ENCODE assay signal across 14 mouse cellular contexts in the genomic region with DNA sequence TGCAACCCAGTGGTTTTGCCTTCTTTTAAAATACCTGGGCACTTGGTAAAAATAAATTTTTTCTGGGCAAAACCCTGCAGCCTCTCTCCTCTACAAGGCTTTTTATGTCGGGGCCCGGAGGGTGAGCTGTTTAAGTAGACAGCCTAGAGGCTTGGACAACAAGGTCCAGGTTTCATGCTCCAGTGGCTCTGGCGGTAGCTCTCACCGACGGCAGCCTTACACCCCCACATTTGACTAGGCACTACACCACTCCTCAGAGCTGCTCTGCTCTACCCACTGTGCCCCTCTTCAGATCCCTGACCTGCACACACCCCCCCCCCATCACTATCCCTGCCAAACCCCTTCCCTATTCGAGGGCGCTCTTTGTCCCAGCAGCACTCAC.
DNase-seq lines count a peak whose midpoint lies in the region; ATAC-seq lines count a peak whose summit lies in the region.
"Had no signal": no experiment of that assay in that cellular context is flagged by ENCODE, and none has a peak within 500 bp of the region (broad histone marks: within the 10 kb centered on the region; RNA-seq: fewer than 3 reads in every experiment).

No protein-coding gene starts in this region.

- H3K9me3 ChIP-seq in hindbrain, embryonic 15.5 days: no peaks in the 10 kb centered on the region
- no peaks in the 10 kb centered on the region for H3K9me3 ChIP-seq in hindbrain, embryonic 10.5 days
- H3K9me3 ChIP-seq in kidney, embryonic 16.5 days (ENCODE audit: low read length): no peaks in the 10 kb centered on the region
- H3K9me3 ChIP-seq in neural tube, embryonic 15.5 days (replicated peaks): no peaks in the 10 kb centered on the region
- H3K9me3 ChIP-seq: embryonic facial prominence, embryonic 13.5 days; forebrain, embryonic 12.5 days; heart, embryonic 13.5 days had no signal

- H3K27ac ChIP-seq in hindbrain, embryonic 15.5 days (replicated peaks): peak overlapping the region; percentile 11; the same call in 1 of the 2 replicates
- H3K27ac ChIP-seq in hindbrain, embryonic 10.5 days: no peak overlapping the region
- no peak overlapping the region for H3K27ac ChIP-seq in kidney, embryonic 16.5 days (ENCODE audit: low read length)
- H3K27ac ChIP-seq in neural tube, embryonic 15.5 days (replicated peaks): 0 out of 2 replicates have a peak overlapping the region, but pooled peaks have one; percentile 28
- H3K27ac ChIP-seq: embryonic facial prominence, embryonic 13.5 days; forebrain, embryonic 12.5 days; gastrocnemius, adult 2 months; heart, embryonic 13.5 days had no signal

- 50% methylated on average over 7 of the region's 7 CpGs for whole genome bisulfite sequencing in hindbrain, embryonic 15.5 days
- 53% methylated on average over 7 of the region's 7 CpGs for WGBS in hindbrain, embryonic 10.5 days
- 53% methylated on average over 7 of the region's 7 CpGs for WGBS in kidney, embryonic 16.5 days
- 53% methylated on average over 7 of the region's 7 CpGs for WGBS in neural tube, embryonic 15.5 days

- H3K4me3 ChIP-seq in hindbrain, embryonic 15.5 days: no peak overlapping the region
- no peak overlapping the region for H3K4me3 ChIP-seq in hindbrain, embryonic 10.5 days
- no peak overlapping the region for H3K4me3 ChIP-seq in kidney, embryonic 16.5 days (ENCODE audit: low read length)
- no peak overlapping the region for H3K4me3 ChIP-seq in neural tube, embryonic 15.5 days (replicated peaks)
- H3K4me3 ChIP-seq: embryonic facial prominence, embryonic 13.5 days; forebrain, embryonic 12.5 days; gastrocnemius, adult 2 months; heart, embryonic 13.5 days had no signal

- no peak for ATAC-seq in hindbrain, embryonic 15.5 days (ENCODE audit: low FRiP score, low read depth)
- peak; percentile 43; the same call in 1 of the 2 replicates for ATAC-seq in kidney, embryonic 16.5 days (ENCODE audit: low FRiP score, low TSS enrichment)
- no peak for ATAC-seq in neural tube, embryonic 15.5 days (ENCODE audit: low FRiP score)
- ATAC-seq: inflammation-experienced regulatory T-cells, adult 6 months had no signal

- H3K9ac ChIP-seq in hindbrain, embryonic 15.5 days: no peak overlapping the region
- H3K9ac ChIP-seq in kidney, embryonic 16.5 days (replicated peaks; ENCODE audit: low read length): no peak overlapping the region
- no peak overlapping the region for H3K9ac ChIP-seq in neural tube, embryonic 15.5 days (replicated peaks)
- H3K9ac ChIP-seq: embryonic facial prominence, embryonic 13.5 days; forebrain, embryonic 12.5 days; heart, embryonic 13.5 days had no signal

- H3K27me3 ChIP-seq in hindbrain, embryonic 15.5 days: no peaks in the 10 kb centered on the region
- peaks cover 12% of the 10 kb centered on the region; the same call in 1 of the 2 replicates for H3K27me3 ChIP-seq in hindbrain, embryonic 10.5 days (ENCODE audit: insufficient read depth, poor library complexity, severe bottlenecking)
- H3K27me3 ChIP-seq in kidney, embryonic 16.5 days (ENCODE audit: insufficient read depth, low read length): no peaks in the 10 kb centered on the region
- no peaks in the 10 kb centered on the region for H3K27me3 ChIP-seq in neural tube, embryonic 15.5 days (replicated peaks)
- H3K27me3 ChIP-seq: embryonic facial prominence, embryonic 13.5 days had no signal

- no peak for DNase-seq in hindbrain, embryonic 10.5 days (ENCODE audit: low spot score)
- no peak for DNase-seq in kidney, adult 11 months
- DNase-seq in neural tube, embryonic 10.5 days (ENCODE audit: extremely low spot score, low spot score): no peak
- DNase-seq: adrenal gland, adult 2 months; adrenal gland, postnatal 25 days; gastrocnemius, adult 2 months; gastrocnemius, postnatal 25 days had no signal

- H3K4me1 ChIP-seq in hindbrain, embryonic 15.5 days (replicated peaks): peaks cover 33% of the 10 kb centered on the region
- H3K4me1 ChIP-seq in hindbrain, embryonic 10.5 days (replicated peaks): peaks cover 63% of the 10 kb centered on the region
- H3K4me1 ChIP-seq in kidney, embryonic 16.5 days (ENCODE audit: insufficient read depth, low read length): no peaks in the 10 kb centered on the region
- peaks cover 31% of the 10 kb centered on the region for H3K4me1 ChIP-seq in neural tube, embryonic 15.5 days

- no peaks in the 10 kb centered on the region for H3K36me3 ChIP-seq in hindbrain, embryonic 15.5 days
- H3K36me3 ChIP-seq in hindbrain, embryonic 10.5 days: no peaks in the 10 kb centered on the region
- no peaks in the 10 kb centered on the region for H3K36me3 ChIP-seq in kidney, embryonic 16.5 days (ENCODE audit: insufficient read depth, low read length)
- H3K36me3 ChIP-seq in neural tube, embryonic 15.5 days: no peaks in the 10 kb centered on the region
- H3K36me3 ChIP-seq: embryonic facial prominence, embryonic 13.5 days; forebrain, embryonic 12.5 days; heart, embryonic 13.5 days had no signal

- no peak overlapping the region for H3K4me2 ChIP-seq in hindbrain, embryonic 15.5 days
- H3K4me2 ChIP-seq in kidney, embryonic 16.5 days (replicated peaks; ENCODE audit: low read depth, low read length): no peak overlapping the region
- H3K4me2 ChIP-seq in neural tube, embryonic 15.5 days: no peak overlapping the region
- H3K4me2 ChIP-seq: embryonic facial prominence, embryonic 13.5 days; forebrain, embryonic 12.5 days; heart, embryonic 13.5 days had no signal

Comparison
In these comparisons a context has a peak if more than half of its experiments do, and no peak if none do; other contexts are left out.
1. H3K27ac ChIP-seq: peak in hindbrain, embryonic 15.5 days (single experiment) and neural tube, embryonic 15.5 days (single experiment); none in hindbrain, embryonic 10.5 days (single experiment) and kidney, embryonic 16.5 days (single experiment).